Mouse (Mus musculus) kidney, adult 2 months (tissue): Measurements from ENCODE around the gene Ostf1. TPM values are rescaled to one million over a fixed set of nuclear protein-coding genes. Genes with fewer than 3 reads are reported as not detected.
"Not testable (repeated sequence)": the region's sequence is repeated elsewhere in the genome, so short reads cannot be mapped to it uniquely, and the experiment has no call there.

Source experiments
- DNase-seq: peaks from one replicate; pipeline ENCODE4 v3.0.0; 2021
- H3K27ac ChIP-seq: fragments of 200-500 bp; 2 replicates; pipeline ENCODE4 v1.5.1; 2012; ENCODE audit warnings: low read depth, low read length, control low read depth, inconsistent platforms; ENCODE audit not compliant: insufficient read depth
- H3K27me3 ChIP-seq: fragments of 200-500 bp; replicated peaks from 2 replicates; pipeline ENCODE4 v1.6.1; 2012; ENCODE audit warnings: mild to moderate bottlenecking, moderate library complexity, low read length, inconsistent platforms; ENCODE audit not compliant: control insufficient read depth, insufficient read depth
- H3K36me3 ChIP-seq: fragments of 200-500 bp; 2 replicates; pipeline ENCODE4 v1.6.1; 2012; ENCODE audit warnings: mild to moderate bottlenecking, moderate library complexity, low read length, inconsistent platforms; ENCODE audit not compliant: control insufficient read depth, insufficient read depth
- H3K4me1 ChIP-seq: fragments of 200-500 bp; 2 replicates; pipeline ENCODE4 v1.6.1; 2011; ENCODE audit warnings: low read length; ENCODE audit not compliant: control insufficient read depth, insufficient read depth
- H3K4me3 ChIP-seq: fragments of 200-500 bp; 2 replicates; pipeline ENCODE4 v1.5.1; 2011; ENCODE audit warnings: mild to moderate bottlenecking, low read depth, low read length, control low read depth; ENCODE audit not compliant: insufficient read depth
- CTCF ChIP-seq: fragments of 200-500 bp; conservative IDR thresholded peaks from 2 replicates; pipeline ENCODE4 v1.5.1; 2011; ENCODE audit warnings: low read depth, mild to moderate bottlenecking, control low read depth, low read length, moderate library complexity, mixed read lengths; ENCODE audit not compliant: insufficient read depth, insufficient read length
- POLR2A ChIP-seq: fragments of 200-500 bp; IDR thresholded peaks from one replicate; pipeline ENCODE4 v1.6.1; 2011; ENCODE audit warnings: low read depth, low read length, control low read depth
- WGBS: fragments of 180-500 bp; shearing (Covaris S2); methylation state at CpG from one replicate; pipeline ENCODE4 v1.1.7; 2018; 5-methylcytosine and 5-hydroxymethylcytosine counted together
- polyA plus RNA-seq: library from polyadenylated mRNA; depleted of rRNA; stranded (reverse); fragments of >200 nt; gene quantifications from 2 replicates; pipeline ENCODE4 v1.2.3, GENCODE M21; 2012

The Ostf1 gene
- polyA plus RNA-seq, 1 experiment = 80.0 TPM

GRCm38 (mm10) chr19:18590942-18591354, 40.7 kb downstream of the Ostf1 start:
- Histone ChIP-seq H3K4me3 (no peak overlapping the region), H3K27ac (0 out of 2 replicates have a peak overlapping the region, but pooled peaks have one; percentile 10)

GRCm38 (mm10) chr19:18590234-18590633, 41.4 kb downstream of the Ostf1 start:
- H3K4me1 ChIP-seq = peaks cover 17% of the 10 kb centered on the region
- H3K27ac ChIP-seq = no peak overlapping the region
- H3K36me3 ChIP-seq = no peaks in the 10 kb centered on the region
- no peak overlapping the region for H3K4me3 ChIP-seq
- no peaks in the 10 kb centered on the region for H3K27me3 ChIP-seq
- TF ChIP-seq CTCF (no peak), POLR2A (no peak)
- no peak for DNase-seq
- WGBS = 70% methylated on average over 5 of the region's 5 CpGs

More at GRCm38 (mm10) chr19:18590942-18591354, 40.7 kb downstream of the Ostf1 start:
- Histone ChIP-seq H3K36me3 (no peaks in the 10 kb centered on the region), H3K27me3 (no peaks in the 10 kb centered on the region), H3K4me1 (peaks cover 17% of the 10 kb centered on the region)
- 76% methylated on average over 5 of the region's 5 CpGs for WGBS
- DNase-seq = peak; percentile 49
- TF ChIP-seq POLR2A = no peak
- TF ChIP-seq CTCF = no peak

- Histone ChIP-seq H3K4me3 (no peak overlapping the region), H3K36me3 (no peaks in the 10 kb centered on the region), H3K27me3 (no peaks in the 10 kb centered on the region), H3K27ac (no peak overlapping the region), H3K4me1 (0 out of 2 replicates have a peak, but pooled peaks cover 11% of the 10 kb centered on the region)
- 96% methylated on average over 8 of the region's 8 CpGs for WGBS
- TF ChIP-seq CTCF (no peak), POLR2A (no peak)
- no peak for DNase-seq
These were observed 42.3 kb downstream of the Ostf1 start for GRCm38 (mm10) chr19:18589276-18589675.

- H3K27ac ChIP-seq, H3K4me1 ChIP-seq, H3K4me3 ChIP-seq, H3K27me3 ChIP-seq, H3K36me3 ChIP-seq, DNase-seq: not testable (repeated sequence)
- 99% methylated on average over 10 of the region's 10 CpGs for WGBS
These were observed 42.8 kb downstream of the Ostf1 start for GRCm38 (mm10) chr19:18588801-18589200.

- H3K27ac ChIP-seq = no peak overlapping the region
- no peak overlapping the region for H3K4me3 ChIP-seq
- H3K27me3 ChIP-seq = no peaks in the 10 kb centered on the region
- 0 out of 2 replicates have a peak, but pooled peaks cover 7% of the 10 kb centered on the region for H3K4me1 ChIP-seq
- H3K36me3 ChIP-seq = no peaks in the 10 kb centered on the region
- peak; percentile 28 for DNase-seq
- WGBS = 93% methylated on average over 1 of the region's 1 CpGs
- 0 out of 2 replicates have a peak, but pooled peaks have one; percentile 17 for TF ChIP-seq CTCF
- no peak for TF ChIP-seq POLR2A
These were observed 43.4 kb downstream of the Ostf1 start for GRCm38 (mm10) chr19:18588243-18588642.

- Histone ChIP-seq H3K36me3 (no peaks in the 10 kb centered on the region), H3K27ac (no peak overlapping the region), H3K4me3 (no peak overlapping the region), H3K4me1 (no peaks in the 10 kb centered on the region), H3K27me3 (no peaks in the 10 kb centered on the region)
- no peak for TF ChIP-seq POLR2A
- no peak for TF ChIP-seq CTCF
- DNase-seq = no peak
- 72% methylated on average over 9 of the region's 9 CpGs for WGBS
These were observed 44.5 kb downstream of the Ostf1 start for GRCm38 (mm10) chr19:18587118-18587517.

GRCm38 (mm10) chr19:18584621-18585020, 47.0 kb downstream of the Ostf1 start:
- no peak for DNase-seq
- Histone ChIP-seq H3K27ac (no peak overlapping the region), H3K4me1 (no peaks in the 10 kb centered on the region), H3K4me3 (no peak overlapping the region), H3K27me3 (no peaks in the 10 kb centered on the region), H3K36me3 (peaks cover 4% of the 10 kb centered on the region; the same call in 1 of the 2 replicates)
- TF ChIP-seq POLR2A (no peak), CTCF (no peak)
- WGBS = 91% methylated on average over 7 of the region's 7 CpGs

GRCm38 (mm10) chr19:18583706-18584105, 47.9 kb downstream of the Ostf1 start:
- no peak for DNase-seq
- peaks cover 4% of the 10 kb centered on the region; the same call in 1 of the 2 replicates for H3K36me3 ChIP-seq
- no peak overlapping the region for H3K4me3 ChIP-seq
- no peak overlapping the region for H3K27ac ChIP-seq
- 97% methylated on average over 4 of the region's 4 CpGs for WGBS
- peaks cover under 1% of the 10 kb centered on the region; the same call in 1 of the 2 replicates for H3K4me1 ChIP-seq
- TF ChIP-seq CTCF (no peak), POLR2A (no peak)
- H3K27me3 ChIP-seq = no peaks in the 10 kb centered on the region
